Mouse (Mus musculus) heart, embryonic 10.5 days (tissue): ENCODE measurements around the gene Sfxn1. TPM values are rescaled to one million over a fixed set of nuclear protein-coding genes. Genes with fewer than 3 reads are reported as not detected.

Experiments used
- DNase-seq: peaks from one replicate; pipeline ENCODE4 v3.0.0-alpha.2; 2017; ENCODE audit warnings: low spot score
- H3K27ac ChIP-seq: fragments of 300-500 bp; sonication (generic); 2 replicates; pipeline ENCODE4 v1.5.1; 2016; ENCODE audit warnings: mild to moderate bottlenecking
- H3K27me3 ChIP-seq: fragments of 300-500 bp; sonication (generic); 2 replicates; pipeline ENCODE4 v1.6.1; 2016; ENCODE audit warnings: mild to moderate bottlenecking; ENCODE audit not compliant: poor library complexity, insufficient read depth, severe bottlenecking
- H3K36me3 ChIP-seq: fragments of 300-500 bp; sonication (generic); 2 replicates; pipeline ENCODE4 v1.6.1; 2016; ENCODE audit warnings: mild to moderate bottlenecking, moderate library complexity
- H3K4me1 ChIP-seq: fragments of 300-500 bp; sonication (generic); 2 replicates; pipeline ENCODE4 v1.6.1; 2016; ENCODE audit warnings: mild to moderate bottlenecking
- H3K4me3 ChIP-seq: fragments of 300-500 bp; sonication (generic); 2 replicates; pipeline ENCODE4 v1.5.1; 2016; ENCODE audit warnings: mild to moderate bottlenecking, moderate library complexity
- H3K9me3 ChIP-seq: fragments of 300-500 bp; sonication (generic); 2 replicates; pipeline ENCODE4 v1.6.1; 2016; ENCODE audit warnings: mild to moderate bottlenecking, moderate library complexity
- WGBS: fragments of 180-500 bp; shearing (Covaris S2); methylation state at CpG from one replicate; pipeline ENCODE4 v1.1.7; 2016; 5-methylcytosine and 5-hydroxymethylcytosine counted together
- polyA plus RNA-seq: library from polyadenylated mRNA; unstranded; fragments of >200 nt; fragmentation: Nextera tagmentation; extraction: Ambion mirVana; gene quantifications from 2 replicates; pipeline ENCODE4 v1.2.1, GENCODE M21; 2016

The Sfxn1 gene
- polyA plus RNA-seq, 1 experiment from 2014 or later = 59.4 TPM

DNA sequence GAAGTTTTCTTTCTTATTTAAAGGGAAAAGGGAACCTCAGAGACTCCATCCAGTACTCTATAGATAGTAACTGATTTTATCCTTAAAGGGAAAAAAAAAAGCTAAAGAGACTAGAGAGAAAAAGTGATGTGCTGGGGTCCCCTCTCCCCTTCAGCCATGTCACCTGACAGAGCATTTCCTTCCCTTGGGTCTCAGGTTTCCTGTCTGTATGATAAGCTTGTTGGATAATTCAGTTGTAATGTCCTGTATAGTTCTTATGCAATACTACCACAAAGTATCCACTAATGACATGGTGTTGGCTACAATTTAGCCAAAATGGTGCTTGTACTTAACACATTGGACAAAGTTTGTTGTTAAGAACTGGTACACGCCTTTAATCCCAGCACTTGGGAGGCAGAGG, 9.1 kb downstream of the Sfxn1 start:
- Histone ChIP-seq H3K36me3 (peaks cover 8% of the 10 kb centered on the region), H3K4me1 (peaks cover 57% of the 10 kb centered on the region), H3K27me3 (no peaks in the 10 kb centered on the region), H3K9me3 (no peaks in the 10 kb centered on the region), H3K4me3 (no peak overlapping the region), H3K27ac (no peak overlapping the region)
- DNase-seq = no peak
- WGBS = 92% methylated on average over 1 of the region's 1 CpGs

DNA sequence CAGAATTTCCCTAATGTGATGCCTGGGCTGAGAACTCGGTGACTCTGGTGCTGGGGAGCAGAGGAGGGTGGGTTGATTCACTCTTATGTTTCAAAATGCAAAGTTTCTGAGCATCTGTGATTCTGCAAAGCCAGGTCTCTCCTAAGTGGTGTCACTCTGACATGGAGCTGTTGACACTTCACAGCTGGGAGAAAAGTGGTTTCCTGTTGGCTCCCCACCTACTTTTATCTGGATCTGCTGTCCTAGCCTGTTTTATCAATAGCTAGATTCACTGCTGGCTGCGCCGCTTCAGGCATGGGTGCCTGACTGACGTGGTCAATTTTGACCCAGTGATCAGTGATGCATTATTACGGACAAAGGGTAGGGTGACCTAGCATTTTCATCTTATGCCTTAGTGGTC, 11.3 kb downstream of the Sfxn1 start:
- no peak for DNase-seq
- 31% methylated on average over 5 of the region's 5 CpGs for WGBS
- Histone ChIP-seq H3K4me3 (no peak overlapping the region), H3K36me3 (peaks cover 29% of the 10 kb centered on the region), H3K4me1 (peaks cover 38% of the 10 kb centered on the region), H3K9me3 (no peaks in the 10 kb centered on the region), H3K27ac (no peak overlapping the region), H3K27me3 (no peaks in the 10 kb centered on the region)

GRCm38 (mm10) chr13:54084178-54084577, 12.5 kb downstream of the Sfxn1 start:
- Histone ChIP-seq H3K36me3 (peaks cover 42% of the 10 kb centered on the region), H3K4me3 (no peak overlapping the region), H3K27ac (no peak overlapping the region), H3K9me3 (no peaks in the 10 kb centered on the region), H3K4me1 (peaks cover 26% of the 10 kb centered on the region), H3K27me3 (no peaks in the 10 kb centered on the region)
- 72% methylated on average over 4 of the region's 4 CpGs for WGBS
- DNase-seq = no peak

DNA sequence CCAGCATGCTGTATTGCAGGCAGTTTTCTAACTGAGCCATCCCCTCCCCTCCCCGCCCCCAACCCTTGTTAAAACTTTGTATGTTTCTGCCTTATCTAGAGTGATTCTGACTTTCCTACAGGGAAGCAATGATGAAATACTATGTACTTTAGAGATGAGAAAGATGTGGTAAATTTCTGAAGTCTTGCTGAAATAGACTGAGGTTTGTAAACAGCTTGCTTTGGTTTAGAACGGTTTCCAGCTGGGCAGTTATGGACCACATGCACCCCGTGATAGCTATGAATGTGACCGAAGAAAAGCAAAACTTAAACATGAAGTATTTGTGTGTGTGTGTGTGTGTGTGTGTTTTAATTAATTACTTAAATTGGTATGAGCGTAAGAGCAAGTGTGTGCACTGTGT, 13.2 kb downstream of the Sfxn1 start:
- Histone ChIP-seq H3K27me3 (no peaks in the 10 kb centered on the region), H3K9me3 (no peaks in the 10 kb centered on the region), H3K36me3 (peaks cover 48% of the 10 kb centered on the region), H3K4me3 (no peak overlapping the region), H3K27ac (no peak overlapping the region), H3K4me1 (peaks cover 22% of the 10 kb centered on the region)
- DNase-seq = no peak
- 92% methylated on average over 5 of the region's 5 CpGs for WGBS

- H3K9me3 ChIP-seq = no peaks in the 10 kb centered on the region
- H3K27me3 ChIP-seq = no peaks in the 10 kb centered on the region
- WGBS = 94% methylated on average over 18 of the region's 18 CpGs
- no peak for DNase-seq
- peaks cover 18% of the 10 kb centered on the region for H3K4me1 ChIP-seq
- H3K4me3 ChIP-seq = no peak overlapping the region
- H3K27ac ChIP-seq = no peak overlapping the region
- peaks cover 51% of the 10 kb centered on the region for H3K36me3 ChIP-seq
Observed at GRCm38 (mm10) chr13:54085266-54085665, 13.6 kb downstream of the Sfxn1 start.

- H3K4me3 ChIP-seq = no peak overlapping the region
- no peak overlapping the region for H3K27ac ChIP-seq
- DNase-seq = no peak
- WGBS = 75% methylated on average over 6 of the region's 6 CpGs
- peaks cover 97% of the 10 kb centered on the region for H3K36me3 ChIP-seq
- H3K9me3 ChIP-seq = no peaks in the 10 kb centered on the region
- peaks cover 8% of the 10 kb centered on the region; the same call in 1 of the 2 replicates for H3K4me1 ChIP-seq
- H3K27me3 ChIP-seq = no peaks in the 10 kb centered on the region
Observed at GRCm38 (mm10) chr13:54091719-54092118, 20.1 kb downstream of the Sfxn1 start.

GRCm38 (mm10) chr13:54094349-54094748, 22.7 kb downstream of the Sfxn1 start:
- Histone ChIP-seq H3K36me3 (peaks cover 93% of the 10 kb centered on the region), H3K27ac (no peak overlapping the region), H3K4me1 (peaks cover 8% of the 10 kb centered on the region; the same call in 1 of the 2 replicates), H3K27me3 (no peaks in the 10 kb centered on the region), H3K9me3 (no peaks in the 10 kb centered on the region), H3K4me3 (no peak overlapping the region)
- WGBS = 84% methylated on average over 4 of the region's 4 CpGs
- no peak for DNase-seq

DNA sequence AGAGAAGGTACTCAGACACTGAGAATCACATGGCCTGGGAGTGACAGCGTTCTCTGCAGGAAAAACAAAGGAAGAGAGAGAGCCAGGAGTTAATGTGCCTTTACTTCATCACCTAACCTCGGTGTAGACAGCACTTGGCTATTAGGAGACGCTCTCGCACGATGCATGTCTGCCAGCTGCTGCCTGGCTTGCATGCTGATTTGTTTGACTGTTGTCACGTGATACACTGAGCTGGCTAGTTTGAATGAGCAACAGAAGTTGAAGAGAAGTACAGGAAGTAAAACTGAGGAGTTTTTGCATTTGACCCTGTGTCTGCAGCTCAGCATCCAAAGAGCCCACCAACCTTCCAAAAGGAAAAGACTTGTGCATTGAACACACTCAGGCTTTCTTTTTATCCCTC, 23.3 kb downstream of the Sfxn1 start:
- WGBS = 73% methylated on average over 6 of the region's 6 CpGs
- no peak overlapping the region for H3K4me3 ChIP-seq
- no peak overlapping the region for H3K27ac ChIP-seq
- H3K9me3 ChIP-seq = no peaks in the 10 kb centered on the region
- no peak for DNase-seq
- peaks cover 86% of the 10 kb centered on the region for H3K36me3 ChIP-seq
- H3K27me3 ChIP-seq = no peaks in the 10 kb centered on the region
- peaks cover 8% of the 10 kb centered on the region; the same call in 1 of the 2 replicates for H3K4me1 ChIP-seq

DNA sequence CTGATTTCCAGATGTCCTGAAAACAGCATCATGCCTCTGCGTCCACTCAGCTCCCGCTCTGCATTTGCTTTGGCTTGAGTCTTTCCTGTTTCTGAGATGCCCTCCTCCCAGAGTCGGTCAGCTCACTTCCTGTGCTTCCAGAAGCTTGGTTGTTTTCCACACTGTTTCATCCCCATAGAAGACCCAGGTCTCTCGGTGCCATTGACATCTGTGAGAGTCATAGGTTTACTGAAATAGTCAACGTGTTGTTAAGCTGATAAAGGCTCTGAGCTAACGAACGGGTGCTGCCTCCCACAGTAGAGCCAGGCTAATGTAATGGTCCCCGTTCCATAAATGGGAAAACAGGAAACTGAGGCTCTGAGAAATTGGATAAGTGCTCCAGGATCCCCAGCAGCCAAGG, 24.1 kb downstream of the Sfxn1 start:
- Histone ChIP-seq H3K36me3 (peaks cover 87% of the 10 kb centered on the region), H3K9me3 (no peaks in the 10 kb centered on the region), H3K27me3 (no peaks in the 10 kb centered on the region), H3K4me3 (no peak overlapping the region), H3K4me1 (peaks cover 10% of the 10 kb centered on the region; the same call in 1 of the 2 replicates), H3K27ac (no peak overlapping the region)
- peak; percentile 48 for DNase-seq
- 72% methylated on average over 8 of the region's 8 CpGs for whole genome bisulfite sequencing

GRCm38 (mm10) chr13:54097227-54097626, 25.6 kb downstream of the Sfxn1 start:
- H3K27ac ChIP-seq = no peak overlapping the region
- peaks cover 15% of the 10 kb centered on the region; the same call in 1 of the 2 replicates for H3K4me1 ChIP-seq
- 94% methylated on average over 4 of the region's 4 CpGs for WGBS
- no peaks in the 10 kb centered on the region for H3K27me3 ChIP-seq
- H3K4me3 ChIP-seq = no peak overlapping the region
- H3K9me3 ChIP-seq = no peaks in the 10 kb centered on the region
- DNase-seq = peak; percentile 39
- H3K36me3 ChIP-seq = peaks cover 79% of the 10 kb centered on the region

GRCm38 (mm10) chr13:54097797-54098196, 26.1 kb downstream of the Sfxn1 start:
- H3K4me1 ChIP-seq = peaks cover 15% of the 10 kb centered on the region; the same call in 1 of the 2 replicates
- H3K4me3 ChIP-seq = no peak overlapping the region
- DNase-seq = no peak
- peaks cover 74% of the 10 kb centered on the region for H3K36me3 ChIP-seq
- H3K27ac ChIP-seq = no peak overlapping the region
- H3K27me3 ChIP-seq = no peaks in the 10 kb centered on the region
- no peaks in the 10 kb centered on the region for H3K9me3 ChIP-seq
- 90% methylated on average over 6 of the region's 6 CpGs for WGBS

GRCm38 (mm10) chr13:54101031-54101820, 29.6 kb downstream of the Sfxn1 start:
- Histone ChIP-seq H3K9me3 (no peaks in the 10 kb centered on the region), H3K27me3 (no peaks in the 10 kb centered on the region), H3K4me3 (no peak overlapping the region), H3K4me1 (peaks cover 8% of the 10 kb centered on the region; the same call in 1 of the 2 replicates), H3K36me3 (peaks cover 64% of the 10 kb centered on the region), H3K27ac (no peak overlapping the region)
- whole genome bisulfite sequencing = 64% methylated on average over 15 of the region's 15 CpGs
- peak; percentile 48 for DNase-seq

- H3K4me3 ChIP-seq = no peak overlapping the region
- DNase-seq = no peak
- H3K4me1 ChIP-seq = peaks cover 8% of the 10 kb centered on the region; the same call in 1 of the 2 replicates
- H3K27me3 ChIP-seq = no peaks in the 10 kb centered on the region
- peaks cover 64% of the 10 kb centered on the region for H3K36me3 ChIP-seq
- H3K9me3 ChIP-seq = no peaks in the 10 kb centered on the region
- no peak overlapping the region for H3K27ac ChIP-seq
- WGBS = 90% methylated on average over 3 of the region's 3 CpGs
Observed at GRCm38 (mm10) chr13:54102061-54102460, 30.4 kb downstream of the Sfxn1 start.
